Mouse (Mus musculus): ENCODE results near the gene Stim2. TPM values are rescaled to one million over a fixed set of nuclear protein-coding genes. Genes with fewer than 3 reads are reported as not detected.

The Stim2 gene
- polyA plus RNA-seq, 1 experiment from 2014 or later: 16.8 TPM

DNA sequence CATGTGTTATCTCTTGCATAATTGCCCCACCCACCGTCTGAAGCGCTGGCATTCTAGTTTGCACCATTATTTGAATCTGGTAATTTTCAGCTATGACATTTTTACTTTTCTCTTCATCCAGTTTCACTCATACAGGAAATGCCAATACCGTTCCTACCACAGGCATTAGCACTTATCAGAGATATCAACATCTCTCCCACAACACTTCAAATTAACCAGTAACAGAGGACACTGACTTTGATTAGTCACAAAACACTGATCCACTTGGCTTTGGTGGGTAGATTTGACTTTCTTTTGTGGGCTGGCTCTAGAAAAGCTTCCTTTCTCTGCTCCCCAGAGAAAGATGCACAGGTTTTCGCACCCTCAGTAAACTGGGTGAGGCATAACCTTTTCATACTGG lies 3.7 kb upstream of the Stim2 start:
- peaks cover 13% of the 10 kb centered on the region for H3K4me1 ChIP-seq (replicated peaks)
- no peaks in the 10 kb centered on the region for H3K36me3 ChIP-seq
- H3K4me3 ChIP-seq (replicated peaks): peak overlapping the region; percentile 52; the same call in 1 of the 2 replicates
- peak overlapping the region; percentile 89 for H3K4me2 ChIP-seq
- no peak overlapping the region for H3K27ac ChIP-seq
- peaks cover 17% of the 10 kb centered on the region for H3K27me3 ChIP-seq
- WGBS: 71% methylated on average over 4 of the region's 4 CpGs
- no peak for ATAC-seq (ENCODE audit: insufficient number of reproducible peaks, insufficient read depth, low FRiP score, low TSS enrichment, low read depth)
- H3K9me3 ChIP-seq: no peaks in the 10 kb centered on the region
- no peak overlapping the region for H3K9ac ChIP-seq (replicated peaks)

DNA sequence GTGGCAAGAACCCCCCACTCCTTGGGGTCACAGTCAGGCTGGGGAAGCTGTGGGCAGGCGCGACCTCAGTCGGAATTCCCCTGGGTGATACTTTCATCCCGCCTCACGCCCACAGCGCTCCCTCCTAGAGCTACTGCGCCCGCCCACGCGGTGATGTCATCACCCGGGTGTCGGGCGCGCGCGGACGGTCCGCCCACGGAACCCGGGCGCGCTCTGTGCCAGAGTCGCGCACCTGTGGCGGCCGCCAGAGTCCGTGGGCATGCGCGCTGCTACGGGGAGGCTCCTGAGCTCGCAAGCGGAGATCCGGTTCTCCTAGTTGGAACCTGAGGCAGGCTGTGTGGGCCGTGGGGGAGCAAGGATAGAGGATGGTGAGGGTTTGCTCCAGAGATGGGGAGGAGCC lies 3.0 kb upstream of the Stim2 start:
- peaks cover 20% of the 10 kb centered on the region for H3K4me1 ChIP-seq (replicated peaks)
- ATAC-seq (ENCODE audit: insufficient number of reproducible peaks, insufficient read depth, low FRiP score, low TSS enrichment, low read depth): 0 out of 2 replicates have a peak, but pooled peaks have one; percentile 29
- H3K4me3 ChIP-seq (replicated peaks): peak overlapping the region; percentile 52
- H3K9me3 ChIP-seq: no peaks in the 10 kb centered on the region
- under 1% methylated on average over 34 of the region's 34 CpGs for WGBS
- H3K27me3 ChIP-seq: peaks cover 17% of the 10 kb centered on the region
- H3K4me2 ChIP-seq: peak overlapping the region; percentile 89
- no peaks in the 10 kb centered on the region for H3K36me3 ChIP-seq
- peak overlapping the region; percentile 53 for H3K9ac ChIP-seq (replicated peaks)
- no peak overlapping the region for H3K27ac ChIP-seq

DNA sequence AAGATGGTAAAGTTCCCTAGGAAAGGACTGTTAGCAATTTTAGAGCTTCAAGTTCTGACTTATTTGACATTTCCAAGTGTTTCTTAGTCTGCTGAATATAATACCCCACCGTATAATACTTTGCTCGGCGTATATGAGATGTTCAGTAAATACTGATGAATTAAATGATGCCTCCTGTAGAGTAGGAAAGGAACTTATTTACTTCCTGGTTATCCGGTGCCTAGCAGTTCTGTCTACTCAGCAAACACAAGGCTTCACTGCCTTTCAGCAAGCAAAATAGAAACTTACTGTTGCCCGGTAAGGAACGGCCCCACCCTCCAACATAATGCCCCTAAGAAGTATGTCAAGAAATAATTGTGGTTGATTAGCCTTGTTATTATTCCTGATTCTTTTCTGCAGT lies 1.5 kb upstream of the Stim2 start:
- no peak for ATAC-seq (ENCODE audit: insufficient number of reproducible peaks, insufficient read depth, low FRiP score, low TSS enrichment, low read depth)
- peaks cover 28% of the 10 kb centered on the region for H3K4me1 ChIP-seq (replicated peaks)
- H3K9me3 ChIP-seq: no peaks in the 10 kb centered on the region
- peaks cover 17% of the 10 kb centered on the region for H3K27me3 ChIP-seq
- H3K4me3 ChIP-seq (replicated peaks): no peak overlapping the region
- H3K4me2 ChIP-seq: no peak overlapping the region
- H3K9ac ChIP-seq (replicated peaks): no peak overlapping the region
- H3K36me3 ChIP-seq: no peaks in the 10 kb centered on the region
- no peak overlapping the region for H3K27ac ChIP-seq
- WGBS: 94% methylated on average over 6 of the region's 6 CpGs

DNA sequence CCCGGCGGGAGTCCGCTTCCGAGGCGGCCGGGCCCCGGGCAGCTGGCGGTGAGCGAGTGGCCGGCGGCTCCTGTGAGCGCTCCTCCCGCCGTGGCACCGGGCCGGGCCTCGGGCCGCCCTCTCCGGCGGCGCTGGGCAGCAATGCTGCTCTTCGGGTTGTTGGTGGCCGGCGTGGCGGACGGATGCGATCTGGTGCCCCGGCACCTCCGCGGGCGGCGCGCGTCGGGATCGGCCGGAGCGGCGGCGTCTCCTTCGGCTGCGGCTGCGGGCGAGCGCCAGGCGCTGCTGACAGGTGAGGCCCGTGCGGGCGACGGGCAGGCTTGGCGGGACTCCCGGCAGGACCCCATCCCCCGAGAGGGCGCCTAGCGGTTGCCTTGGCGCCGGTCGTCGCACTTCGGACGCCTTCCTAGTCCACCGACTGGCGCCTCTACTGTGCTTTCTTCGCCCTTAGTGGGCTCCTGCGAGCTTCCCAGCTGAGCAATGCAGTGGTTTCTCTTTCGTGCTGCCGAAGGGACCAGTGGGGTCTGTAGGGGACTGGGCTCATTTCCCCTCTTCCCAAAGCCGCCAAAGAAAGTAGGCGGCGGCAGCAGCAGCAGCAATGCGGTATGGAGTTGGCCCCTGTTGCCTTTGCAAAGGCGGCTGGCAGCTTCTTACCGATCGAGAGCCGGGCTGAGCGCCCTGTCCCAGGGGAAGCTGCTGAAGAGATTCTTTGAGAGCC lies 603 bp downstream of the Stim2 start:
- H3K9ac ChIP-seq (replicated peaks): peak overlapping the region; percentile 89
- H3K36me3 ChIP-seq: no peaks in the 10 kb centered on the region
- H3K4me1 ChIP-seq (replicated peaks): peaks cover 28% of the 10 kb centered on the region
- H3K27me3 ChIP-seq: peaks cover 10% of the 10 kb centered on the region; the same call in 1 of the 2 replicates
- H3K4me3 ChIP-seq (replicated peaks): peak overlapping the region; percentile 88
- H3K4me2 ChIP-seq: peak overlapping the region; percentile 87
- under 1% methylated on average over 71 of the region's 76 CpGs for WGBS
- H3K9me3 ChIP-seq: no peaks in the 10 kb centered on the region
- ATAC-seq (ENCODE audit: insufficient number of reproducible peaks, insufficient read depth, low FRiP score, low TSS enrichment, low read depth): peak; percentile 54
- peak overlapping the region; percentile 90 for H3K27ac ChIP-seq

DNA sequence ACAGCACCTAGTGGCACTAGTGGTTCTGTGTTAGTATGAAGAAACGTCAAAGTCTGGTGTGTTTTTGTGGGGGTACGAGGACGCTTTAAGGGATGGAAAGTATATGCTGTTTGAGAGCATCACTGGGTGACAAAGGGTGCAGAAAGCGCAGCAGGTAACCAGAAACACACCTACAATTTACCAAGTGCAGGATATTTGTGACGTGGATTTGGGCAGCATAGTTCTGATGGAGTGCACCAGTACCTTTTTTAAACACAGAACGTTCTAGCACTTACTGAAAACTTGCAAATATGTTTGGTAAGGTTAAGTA lies 1.1 kb downstream of the Stim2 start:
- H3K36me3 ChIP-seq: no peaks in the 10 kb centered on the region
- under 1% methylated on average over 6 of the region's 6 CpGs for WGBS
- no peak for ATAC-seq (ENCODE audit: insufficient number of reproducible peaks, insufficient read depth, low FRiP score, low TSS enrichment, low read depth)

DNA sequence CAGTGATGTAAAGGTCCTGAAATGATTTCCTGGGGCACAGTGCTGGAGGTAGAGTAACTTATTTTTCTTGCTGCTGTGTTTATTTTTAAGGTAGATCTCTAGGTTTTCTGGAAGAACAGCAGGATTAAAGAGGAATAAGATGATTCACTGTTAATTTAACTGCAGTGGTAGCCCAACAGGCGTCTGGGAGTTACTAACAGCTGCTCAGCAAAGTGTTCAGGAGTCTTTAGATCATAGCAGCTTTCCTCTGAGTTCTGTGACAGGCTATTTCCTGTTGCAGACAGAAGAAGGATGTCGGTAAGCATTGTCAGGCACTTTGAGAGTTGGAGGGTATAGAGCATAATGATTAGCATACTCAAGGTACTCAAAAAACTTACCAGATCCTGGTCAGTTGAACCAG lies 1.5 kb downstream of the Stim2 start:
- no peak for ATAC-seq (ENCODE audit: insufficient number of reproducible peaks, insufficient read depth, low FRiP score, low TSS enrichment, low read depth)
- Histone ChIP-seq H3K4me2 (peak overlapping the region; percentile 87), H3K9me3 (no peaks in the 10 kb centered on the region), H3K4me3 (replicated peaks) (peak overlapping the region; percentile 88), H3K27ac (0 out of 2 replicates have a peak overlapping the region, but pooled peaks have one; percentile 9), H3K9ac (replicated peaks) (no peak overlapping the region; the same call in 1 of the 2 replicates), H3K4me1 (replicated peaks) (peaks cover 27% of the 10 kb centered on the region), H3K36me3 (no peaks in the 10 kb centered on the region), H3K27me3 (0 out of 2 replicates have a peak, but pooled peaks cover 5% of the 10 kb centered on the region)
- WGBS: 0% methylated on average over 2 of the region's 2 CpGs

More for the DNA sequence above, 1.1 kb downstream of the Stim2 start:
- H3K4me2 ChIP-seq: peak overlapping the region; percentile 87
- H3K9ac ChIP-seq (replicated peaks): peak overlapping the region; percentile 89
- H3K4me3 ChIP-seq (replicated peaks): peak overlapping the region; percentile 88
- peak overlapping the region; percentile 90 for H3K27ac ChIP-seq
- H3K9me3 ChIP-seq: no peaks in the 10 kb centered on the region
- peaks cover 6% of the 10 kb centered on the region; the same call in 1 of the 2 replicates for H3K27me3 ChIP-seq
- H3K4me1 ChIP-seq (replicated peaks): peaks cover 28% of the 10 kb centered on the region

DNA sequence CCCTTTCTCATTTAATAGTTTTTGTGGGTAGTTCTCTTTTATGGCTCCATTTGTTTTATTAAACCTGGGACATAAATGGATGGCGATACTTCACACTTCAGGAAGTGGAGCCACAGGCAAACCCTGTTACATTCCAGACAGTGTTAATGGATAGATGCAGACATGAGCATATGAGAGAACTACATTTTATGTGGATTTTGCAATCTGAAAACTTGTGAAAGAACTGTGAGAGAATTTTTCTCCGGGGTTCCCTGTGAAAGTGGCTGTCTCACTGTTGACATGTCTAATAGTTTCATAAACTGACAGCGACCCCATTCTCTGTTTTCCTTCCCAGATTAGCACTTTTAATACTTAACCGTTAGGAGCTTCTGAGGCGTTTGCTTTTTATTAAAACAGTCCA lies 2.7 kb downstream of the Stim2 start:
- H3K9ac ChIP-seq (replicated peaks): no peak overlapping the region
- no peaks in the 10 kb centered on the region for H3K27me3 ChIP-seq
- H3K4me3 ChIP-seq (replicated peaks): no peak overlapping the region
- no peak for ATAC-seq (ENCODE audit: insufficient number of reproducible peaks, insufficient read depth, low FRiP score, low TSS enrichment, low read depth)
- no peaks in the 10 kb centered on the region for H3K36me3 ChIP-seq
- H3K27ac ChIP-seq: no peak overlapping the region
- peak overlapping the region; percentile 87 for H3K4me2 ChIP-seq
- peaks cover 32% of the 10 kb centered on the region for H3K4me1 ChIP-seq (replicated peaks)
- 25% methylated on average over 5 of the region's 5 CpGs for WGBS
- no peaks in the 10 kb centered on the region for H3K9me3 ChIP-seq

DNA sequence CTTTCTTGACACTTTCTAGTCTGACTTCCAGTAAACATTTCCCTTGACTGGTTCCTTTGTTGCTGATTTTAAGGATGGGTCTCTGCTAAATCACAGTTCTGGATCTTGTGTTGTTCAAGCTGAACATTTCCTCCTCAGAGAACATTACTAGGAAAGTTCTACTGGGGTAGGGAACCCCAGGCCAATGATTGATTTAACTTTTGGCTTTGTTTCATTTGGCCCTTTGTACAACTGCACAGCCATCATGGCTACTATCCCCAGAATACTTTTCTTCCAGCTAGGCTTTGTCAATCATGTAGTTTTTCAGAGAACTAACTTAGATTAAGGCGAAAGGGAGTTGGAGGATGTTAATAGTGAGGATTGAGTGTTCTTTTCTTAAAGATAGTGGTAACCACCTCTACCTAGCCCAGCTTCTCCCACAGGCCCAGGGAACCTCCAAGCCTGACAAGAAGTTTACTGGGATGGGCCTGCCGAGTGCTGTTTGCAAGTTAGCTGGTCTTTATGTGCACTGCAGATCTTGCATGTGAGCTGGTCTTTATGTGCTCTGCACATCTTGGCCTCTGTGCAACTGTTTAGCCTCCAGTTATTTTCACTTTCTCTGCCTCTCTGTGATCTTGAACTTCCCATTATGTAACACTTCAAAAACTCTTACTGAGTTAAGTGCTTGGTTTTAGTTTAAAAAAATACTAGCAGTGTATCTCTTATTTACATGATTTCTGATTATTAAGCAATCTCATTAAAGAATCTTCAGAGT lies 7.0 kb downstream of the Stim2 start:
- H3K27ac ChIP-seq: no peak overlapping the region
- no peak for ATAC-seq (ENCODE audit: insufficient number of reproducible peaks, insufficient read depth, low FRiP score, low TSS enrichment, low read depth)
- no peaks in the 10 kb centered on the region for H3K36me3 ChIP-seq
- peaks cover 3% of the 10 kb centered on the region; the same call in 1 of the 2 replicates for H3K27me3 ChIP-seq
- 60% methylated on average over 2 of the region's 2 CpGs for WGBS
- H3K9ac ChIP-seq (replicated peaks): no peak overlapping the region
- H3K4me2 ChIP-seq: no peak overlapping the region
- H3K4me1 ChIP-seq (replicated peaks): peaks cover 22% of the 10 kb centered on the region
- H3K4me3 ChIP-seq (replicated peaks): no peak overlapping the region
- no peaks in the 10 kb centered on the region for H3K9me3 ChIP-seq

DNA sequence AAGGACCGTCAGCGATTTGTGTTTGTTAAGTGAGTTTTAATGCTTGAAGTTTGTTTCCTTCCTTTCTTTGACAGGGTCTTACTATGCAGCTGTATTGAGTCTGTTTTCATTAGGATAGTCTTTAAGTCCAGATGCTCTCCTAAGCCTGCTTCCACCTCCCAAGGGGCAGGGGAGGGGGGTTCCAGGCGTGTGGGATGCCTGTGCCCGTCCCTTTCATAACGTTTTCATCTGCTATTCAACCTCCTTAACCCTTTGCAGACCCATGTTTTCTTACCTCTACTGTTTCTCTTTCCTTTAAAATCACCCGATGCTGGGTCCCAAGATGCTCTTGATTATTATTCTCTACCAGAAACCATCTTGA lies 7.5 kb downstream of the Stim2 start:
- Histone ChIP-seq H3K9me3 (no peaks in the 10 kb centered on the region), H3K4me3 (replicated peaks) (no peak overlapping the region), H3K36me3 (no peaks in the 10 kb centered on the region), H3K27me3 (peaks cover 3% of the 10 kb centered on the region; the same call in 1 of the 2 replicates), H3K9ac (replicated peaks) (no peak overlapping the region), H3K4me2 (no peak overlapping the region), H3K4me1 (replicated peaks) (peaks cover 19% of the 10 kb centered on the region), H3K27ac (no peak overlapping the region)
- WGBS: 28% methylated on average over 6 of the region's 6 CpGs
- ATAC-seq (ENCODE audit: insufficient number of reproducible peaks, insufficient read depth, low FRiP score, low TSS enrichment, low read depth): no peak

DNA sequence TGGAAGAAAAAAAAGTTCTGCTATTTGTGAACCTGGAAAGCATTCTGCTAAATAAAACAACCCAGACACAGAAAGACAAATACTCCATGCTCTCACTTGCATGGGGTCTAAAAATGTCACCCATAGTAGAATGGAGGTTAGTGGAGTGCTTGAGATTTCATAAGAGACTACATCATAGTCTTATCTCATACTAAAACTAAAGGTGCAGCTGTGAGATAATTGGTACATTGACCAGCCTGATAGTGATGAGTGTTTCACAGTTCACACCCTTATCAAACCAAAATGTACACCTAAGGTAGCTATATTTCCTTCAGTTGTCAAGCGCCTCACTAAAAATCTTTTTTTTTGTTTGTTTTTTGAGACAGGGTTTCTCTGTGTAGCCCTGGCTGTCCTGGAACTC lies 8.5 kb downstream of the Stim2 start:
- Histone ChIP-seq H3K4me2 (no peak overlapping the region), H3K4me3 (replicated peaks) (no peak overlapping the region), H3K36me3 (no peaks in the 10 kb centered on the region), H3K27ac (no peak overlapping the region), H3K9me3 (no peaks in the 10 kb centered on the region), H3K27me3 (peaks cover 3% of the 10 kb centered on the region; the same call in 1 of the 2 replicates), H3K4me1 (replicated peaks) (peaks cover 14% of the 10 kb centered on the region), H3K9ac (replicated peaks) (no peak overlapping the region)
- no peak for ATAC-seq (ENCODE audit: insufficient number of reproducible peaks, insufficient read depth, low FRiP score, low TSS enrichment, low read depth)
- 91% methylated on average over 1 of the region's 1 CpGs for WGBS

DNA sequence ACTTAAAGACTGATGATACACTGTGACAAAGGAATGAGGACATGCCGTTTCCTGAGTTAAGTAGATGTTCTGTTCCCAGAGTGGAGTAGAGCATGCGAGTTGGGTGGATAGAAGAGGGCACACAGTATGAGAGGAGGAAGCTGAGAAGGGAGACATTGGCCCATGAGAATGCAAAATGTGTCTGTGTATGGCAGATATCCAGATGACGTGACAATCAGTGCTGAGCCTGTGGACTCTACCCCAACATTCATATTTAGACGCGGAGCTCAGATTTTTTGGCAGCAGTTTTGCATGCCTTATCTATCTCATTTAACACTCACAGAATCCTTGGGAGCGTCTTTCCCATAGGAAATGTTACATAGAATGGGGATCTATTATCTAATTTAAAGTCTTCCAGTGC lies 9.3 kb downstream of the Stim2 start:
- Histone ChIP-seq H3K4me3 (replicated peaks) (no peak overlapping the region), H3K4me1 (replicated peaks) (peaks cover 14% of the 10 kb centered on the region), H3K4me2 (no peak overlapping the region), H3K27me3 (peaks cover 3% of the 10 kb centered on the region; the same call in 1 of the 2 replicates), H3K36me3 (no peaks in the 10 kb centered on the region), H3K9ac (replicated peaks) (no peak overlapping the region), H3K9me3 (no peaks in the 10 kb centered on the region), H3K27ac (no peak overlapping the region)
- ATAC-seq (ENCODE audit: insufficient number of reproducible peaks, insufficient read depth, low FRiP score, low TSS enrichment, low read depth): no peak
- WGBS: 94% methylated on average over 6 of the region's 6 CpGs

Data from limb, embryonic 12.5 days (tissue).